Mouse (Mus musculus): ENCODE data around the gene Tspan11. TPM values are rescaled to one million over a fixed set of nuclear protein-coding genes. Genes with fewer than 3 reads are reported as not detected.

Gene Tspan11
- 3.6 and 3.9 TPM in 2 replicates for polyA plus RNA-seq (2016; fragmentation: Nextera tagmentation; extraction: Ambion mirVana)

DNA sequence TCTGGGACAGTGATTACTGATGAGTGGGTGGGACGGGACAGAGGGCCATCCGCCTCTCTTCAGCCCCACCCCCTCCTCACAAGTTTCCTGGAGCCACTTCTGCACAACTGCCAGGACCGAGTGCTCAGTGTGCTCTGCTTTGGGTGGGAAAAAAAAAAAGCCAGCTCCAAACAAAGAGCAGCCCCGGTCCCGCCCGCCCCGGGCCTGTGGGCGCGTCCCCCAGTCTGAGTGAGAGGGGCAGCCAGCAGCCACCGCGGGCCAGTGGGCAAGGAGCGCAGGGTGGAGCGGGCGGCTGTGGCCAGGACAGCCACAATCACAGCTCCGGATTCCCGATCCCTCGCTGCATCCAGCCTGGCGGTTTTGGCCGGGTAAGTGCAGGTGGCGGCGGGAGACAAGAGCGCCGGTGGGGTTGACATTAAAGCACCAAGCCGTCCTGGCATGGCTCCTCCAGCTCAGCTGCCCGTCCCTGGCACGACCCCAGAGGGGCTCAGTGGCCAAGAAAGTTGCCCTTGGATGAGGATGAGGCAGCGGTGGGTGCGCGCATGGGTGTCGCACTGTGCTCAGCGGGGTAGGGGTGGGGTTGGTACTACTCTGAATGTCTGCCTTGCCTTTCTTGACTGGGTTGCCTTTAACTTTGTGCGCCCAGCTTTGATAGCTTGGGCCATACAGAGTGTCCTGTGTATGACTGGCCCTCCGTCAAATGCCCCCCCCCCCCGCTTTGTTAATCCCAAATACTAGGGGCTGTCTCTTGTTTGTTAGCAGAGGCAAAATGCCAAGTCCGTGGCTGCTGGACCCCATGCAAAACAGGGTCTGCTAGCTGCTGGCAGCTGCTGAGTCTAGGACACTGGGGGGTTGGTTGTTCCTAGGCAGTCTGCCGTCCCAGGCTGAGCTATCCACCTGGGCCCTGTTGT, at the start of gene Tspan11:
Tspan11 (plus strand) TSS at position 79 of the 911 bp plus-strand sequence.
- peak within 1 kb of the TSS; percentile 87 for H3K27ac ChIP-seq
- no peaks in the 10 kb centered on the region for H3K36me3 ChIP-seq (replicated peaks)
- DNase-seq (ENCODE audit: extremely low spot score, low spot score): peak; percentile 56
- peaks cover 25% of the 10 kb centered on the region for H3K4me1 ChIP-seq
- peak within 1 kb of the TSS; percentile 62 for H3K4me3 ChIP-seq
- no peaks in the 10 kb centered on the region for H3K9me3 ChIP-seq
- peaks cover 51% of the 10 kb centered on the region for H3K27me3 ChIP-seq (ENCODE audit: poor library complexity, severe bottlenecking)
- WGBS: 2% methylated on average over 36 of the region's 36 CpGs

DNA sequence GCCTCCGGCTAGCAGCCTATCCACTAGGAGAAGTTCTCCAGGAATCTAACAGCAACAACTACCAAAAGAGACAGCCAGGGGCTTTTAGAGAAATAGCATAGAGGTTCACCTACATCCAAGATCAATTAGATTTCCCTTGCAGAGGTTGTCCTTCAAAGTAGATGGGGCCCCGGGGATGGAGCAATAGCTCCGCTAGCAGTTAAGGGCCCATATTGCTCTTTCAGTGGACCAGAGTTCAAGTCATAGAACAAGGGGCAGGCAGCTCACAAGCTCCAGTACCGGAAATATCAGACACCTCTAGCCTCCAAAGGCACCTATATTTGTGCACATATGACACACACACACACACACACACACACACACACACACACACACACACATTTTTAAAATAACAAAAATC, 49.5 kb upstream of the Tspan11 start:
- WGBS: over 99% methylated on average over 4 of the region's 4 CpGs
- no peaks in the 10 kb centered on the region for H3K36me3 ChIP-seq (replicated peaks)
- no peaks in the 10 kb centered on the region for H3K4me1 ChIP-seq
- no peak overlapping the region for H3K4me3 ChIP-seq
- peaks cover 3% of the 10 kb centered on the region for H3K9me3 ChIP-seq
- H3K27me3 ChIP-seq (ENCODE audit: poor library complexity, severe bottlenecking): no peaks in the 10 kb centered on the region
- H3K27ac ChIP-seq: no peak overlapping the region
- DNase-seq (ENCODE audit: extremely low spot score, low spot score): no peak

DNA sequence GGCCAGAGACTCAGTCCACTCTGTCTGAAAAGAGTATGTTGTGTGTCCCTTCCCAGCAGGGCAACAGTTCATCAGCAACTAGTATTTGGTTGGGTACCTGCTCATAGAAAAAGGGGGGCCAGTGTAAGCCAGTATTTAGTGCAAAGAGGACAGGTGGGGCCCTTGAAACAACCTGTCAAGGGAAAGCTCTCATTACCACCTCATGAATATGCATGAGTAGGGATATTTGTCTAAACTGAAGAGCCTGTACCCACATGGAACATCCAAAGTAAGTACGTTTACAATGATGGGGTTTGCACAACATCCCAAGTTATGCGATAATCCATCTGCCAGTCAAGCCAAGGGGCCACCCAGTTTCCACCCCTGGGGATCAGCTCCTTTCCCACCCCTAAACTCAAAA, 47.9 kb upstream of the Tspan11 start:
- DNase-seq (ENCODE audit: extremely low spot score, low spot score): no peak
- 93% methylated on average over 2 of the region's 2 CpGs for WGBS

DNA sequence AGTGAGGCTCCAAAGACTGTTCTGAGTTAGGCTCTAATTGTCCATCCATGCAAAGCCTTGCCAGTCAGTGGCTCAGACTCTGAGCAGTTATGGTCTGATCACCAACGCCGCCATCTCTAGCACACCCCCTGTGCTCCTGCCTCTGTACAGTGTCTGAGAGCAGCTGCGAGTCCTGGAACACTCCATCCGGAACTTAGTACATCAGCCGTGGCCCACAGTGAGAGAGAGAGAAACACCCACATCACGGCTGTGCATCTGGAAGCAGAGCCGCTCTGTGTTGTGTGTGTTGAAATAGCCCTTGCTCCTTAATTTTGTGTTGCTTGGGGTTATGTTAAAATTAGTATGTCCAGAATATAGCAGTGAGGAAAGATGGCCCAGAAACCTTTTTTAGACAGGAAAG, 47.2 kb upstream of the Tspan11 start:
- WGBS: 89% methylated on average over 7 of the region's 7 CpGs
- no peak overlapping the region for H3K4me3 ChIP-seq
- H3K27ac ChIP-seq: no peak overlapping the region
- no peaks in the 10 kb centered on the region for H3K27me3 ChIP-seq (ENCODE audit: poor library complexity, severe bottlenecking)
- H3K9me3 ChIP-seq: peaks cover 3% of the 10 kb centered on the region
- H3K36me3 ChIP-seq (replicated peaks): no peaks in the 10 kb centered on the region
- H3K4me1 ChIP-seq: no peaks in the 10 kb centered on the region
- DNase-seq (ENCODE audit: extremely low spot score, low spot score): no peak

More for the DNA sequence above, 47.9 kb upstream of the Tspan11 start:
- no peaks in the 10 kb centered on the region for H3K4me1 ChIP-seq
- no peaks in the 10 kb centered on the region for H3K27me3 ChIP-seq (ENCODE audit: poor library complexity, severe bottlenecking)
- no peaks in the 10 kb centered on the region for H3K36me3 ChIP-seq (replicated peaks)
- no peak overlapping the region for H3K27ac ChIP-seq
- peaks cover 3% of the 10 kb centered on the region for H3K9me3 ChIP-seq
- H3K4me3 ChIP-seq: no peak overlapping the region

DNA sequence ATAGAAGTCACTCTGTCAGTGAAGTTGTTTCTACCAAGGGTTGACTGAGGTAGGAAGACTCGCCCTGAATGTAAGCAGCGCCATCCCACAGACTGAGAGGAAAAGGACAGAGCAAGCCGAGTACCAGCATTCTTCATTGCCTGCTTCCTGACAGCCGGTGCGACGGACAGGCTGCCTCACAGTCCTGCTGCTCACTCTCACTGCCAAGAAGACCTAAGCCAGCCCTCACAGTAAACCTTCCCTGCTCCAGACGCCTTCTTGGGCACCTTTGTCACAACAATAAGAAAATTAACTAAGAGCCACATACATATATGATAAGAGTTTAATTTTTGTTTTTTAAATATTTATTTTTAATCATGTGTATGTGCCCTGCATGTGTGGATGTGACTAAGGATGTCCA, 46.1 kb upstream of the Tspan11 start:
- Histone ChIP-seq H3K36me3 (replicated peaks) (no peaks in the 10 kb centered on the region), H3K27me3 (ENCODE audit: poor library complexity, severe bottlenecking) (no peaks in the 10 kb centered on the region; the same call in 1 of the 2 replicates), H3K4me3 (no peak overlapping the region), H3K4me1 (no peaks in the 10 kb centered on the region), H3K9me3 (peaks cover 3% of the 10 kb centered on the region), H3K27ac (no peak overlapping the region)
- WGBS: 83% methylated on average over 7 of the region's 7 CpGs
- DNase-seq (ENCODE audit: extremely low spot score, low spot score): no peak

- Histone ChIP-seq H3K4me3 (no peak overlapping the region), H3K36me3 (replicated peaks) (no peaks in the 10 kb centered on the region), H3K27ac (no peak overlapping the region), H3K4me1 (no peaks in the 10 kb centered on the region), H3K9me3 (peaks cover 3% of the 10 kb centered on the region), H3K27me3 (ENCODE audit: poor library complexity, severe bottlenecking) (no peaks in the 10 kb centered on the region; the same call in 1 of the 2 replicates)
- no peak for DNase-seq (ENCODE audit: extremely low spot score, low spot score)
- 87% methylated on average over 6 of the region's 6 CpGs for WGBS
These were observed 40.9 kb upstream of the Tspan11 start for GRCm38 (mm10) chr6:127846521-127846920.

DNA sequence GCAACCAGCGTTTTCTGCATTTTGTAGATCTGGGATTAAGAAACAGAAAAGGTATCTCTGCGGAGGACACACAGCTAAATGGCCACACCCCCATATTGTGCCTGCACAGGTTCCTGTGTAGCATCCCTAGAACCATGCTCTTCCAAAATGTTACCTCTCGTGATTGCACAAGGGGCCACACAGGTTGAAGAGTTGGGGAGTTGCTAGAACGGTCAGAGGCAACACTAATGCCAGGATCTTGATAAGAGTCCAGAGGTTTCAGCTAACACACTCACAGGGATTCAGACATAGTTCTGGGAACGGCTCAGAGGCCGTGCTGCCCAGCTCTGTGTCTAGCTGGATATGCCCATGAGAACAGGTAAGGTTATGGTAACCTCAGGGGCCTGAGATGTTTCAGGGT, 37.9 kb upstream of the Tspan11 start:
- H3K27me3 ChIP-seq (ENCODE audit: poor library complexity, severe bottlenecking): no peaks in the 10 kb centered on the region; the same call in 1 of the 2 replicates
- H3K4me3 ChIP-seq: no peak overlapping the region
- peaks cover 17% of the 10 kb centered on the region for H3K4me1 ChIP-seq
- no peaks in the 10 kb centered on the region for H3K9me3 ChIP-seq
- H3K27ac ChIP-seq: no peak overlapping the region
- H3K36me3 ChIP-seq (replicated peaks): no peaks in the 10 kb centered on the region
- DNase-seq (ENCODE audit: extremely low spot score, low spot score): no peak
- WGBS: 90% methylated on average over 6 of the region's 6 CpGs

GRCm38 (mm10) chr6:127851611-127852010, 35.8 kb upstream of the Tspan11 start:
- Histone ChIP-seq H3K27ac (no peak overlapping the region), H3K27me3 (ENCODE audit: poor library complexity, severe bottlenecking) (no peaks in the 10 kb centered on the region)
- WGBS: 88% methylated on average over 4 of the region's 4 CpGs

DNA sequence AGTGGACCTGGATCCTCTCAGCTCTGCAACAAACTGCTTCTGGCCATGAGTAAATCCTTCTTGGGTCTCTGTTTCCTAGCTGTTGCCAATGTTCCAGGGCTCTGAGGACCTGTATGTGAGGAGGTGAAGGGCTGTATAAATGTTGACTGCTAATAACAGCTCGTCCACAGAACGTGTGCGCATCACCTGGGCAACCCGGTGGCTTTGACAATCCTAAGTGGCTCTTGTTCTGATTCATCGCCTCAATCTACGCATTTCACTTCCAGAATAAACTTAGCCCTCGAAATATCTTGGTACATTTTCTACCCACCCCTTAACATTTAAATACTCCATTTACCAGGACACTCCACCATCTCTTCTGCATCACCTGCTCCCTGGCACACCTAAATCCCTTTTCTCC, 34.1 kb upstream of the Tspan11 start:
- 92% methylated on average over 7 of the region's 7 CpGs for WGBS
- no peaks in the 10 kb centered on the region for H3K36me3 ChIP-seq (replicated peaks)
- H3K27ac ChIP-seq: 0 out of 2 replicates have a peak overlapping the region, but pooled peaks have one; percentile 51
- no peak overlapping the region for H3K4me3 ChIP-seq
- H3K27me3 ChIP-seq (ENCODE audit: poor library complexity, severe bottlenecking): no peaks in the 10 kb centered on the region
- no peaks in the 10 kb centered on the region for H3K9me3 ChIP-seq
- H3K4me1 ChIP-seq: peaks cover 46% of the 10 kb centered on the region
- no peak for DNase-seq (ENCODE audit: extremely low spot score, low spot score)

More at GRCm38 (mm10) chr6:127851611-127852010, 35.8 kb upstream of the Tspan11 start:
- H3K4me1 ChIP-seq: peaks cover 36% of the 10 kb centered on the region
- no peaks in the 10 kb centered on the region for H3K9me3 ChIP-seq
- no peak for DNase-seq (ENCODE audit: extremely low spot score, low spot score)
- no peaks in the 10 kb centered on the region for H3K36me3 ChIP-seq (replicated peaks)
- no peak overlapping the region for H3K4me3 ChIP-seq

DNA sequence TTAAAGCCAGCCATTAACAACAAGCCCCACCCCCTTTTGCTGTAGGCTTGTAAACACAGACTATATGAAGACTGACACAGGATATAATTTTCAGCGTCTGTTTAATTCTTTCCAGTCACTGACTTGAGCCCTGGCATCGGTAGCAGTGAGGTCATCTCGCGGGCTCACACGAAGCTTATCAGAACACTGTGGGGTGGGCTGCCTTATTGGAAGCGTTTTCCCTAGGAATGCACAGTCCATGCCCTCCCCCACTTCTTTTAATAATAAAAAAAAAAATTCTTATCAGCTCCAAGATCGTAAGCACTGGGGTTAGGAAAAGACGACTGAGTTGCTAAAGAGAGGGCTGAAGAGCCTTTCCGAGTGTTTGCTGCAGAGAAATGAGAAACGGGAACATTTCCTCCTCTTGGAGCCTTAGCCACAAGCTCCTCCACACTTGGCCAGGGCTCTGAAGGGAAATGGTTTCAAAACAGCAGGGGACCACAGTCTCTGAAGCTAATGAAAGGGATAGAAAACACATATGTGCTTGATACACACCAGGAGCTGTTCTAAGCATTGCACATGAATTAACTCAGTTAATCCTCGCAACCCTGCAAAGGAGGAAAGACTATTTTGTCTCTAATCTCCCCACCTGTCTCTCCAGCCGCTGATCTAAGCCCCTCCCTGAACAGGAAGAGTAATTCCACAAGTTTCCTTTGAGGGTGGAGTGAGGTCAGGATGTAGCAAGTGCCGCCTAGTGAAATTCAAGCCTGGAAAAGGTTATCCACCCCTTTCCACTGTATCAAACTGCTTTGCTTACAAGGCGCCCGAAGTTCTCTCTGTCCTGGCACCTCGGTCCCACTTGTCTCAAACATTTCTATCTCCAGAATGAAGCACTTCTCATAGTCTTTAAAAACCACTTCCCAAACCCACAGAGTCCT, 33.4 kb upstream of the Tspan11 start:
- DNase-seq (ENCODE audit: extremely low spot score, low spot score): no peak
- Histone ChIP-seq H3K4me1 (peaks cover 46% of the 10 kb centered on the region), H3K36me3 (replicated peaks) (no peaks in the 10 kb centered on the region), H3K27me3 (ENCODE audit: poor library complexity, severe bottlenecking) (no peaks in the 10 kb centered on the region), H3K9me3 (no peaks in the 10 kb centered on the region), H3K4me3 (peak overlapping the region; percentile 2; the same call in 1 of the 2 replicates), H3K27ac (peak overlapping the region; percentile 51)
- WGBS: 28% methylated on average over 16 of the region's 16 CpGs

GRCm38 (mm10) chr6:127854688-127855013, 32.7 kb upstream of the Tspan11 start:
- H3K36me3 ChIP-seq (replicated peaks): no peaks in the 10 kb centered on the region
- H3K4me1 ChIP-seq: peaks cover 46% of the 10 kb centered on the region
- no peak for DNase-seq (ENCODE audit: extremely low spot score, low spot score)
- H3K27me3 ChIP-seq (ENCODE audit: poor library complexity, severe bottlenecking): no peaks in the 10 kb centered on the region
- H3K27ac ChIP-seq: peak overlapping the region; percentile 51
- WGBS: 89% methylated on average over 2 of the region's 2 CpGs
- no peaks in the 10 kb centered on the region for H3K9me3 ChIP-seq
- H3K4me3 ChIP-seq: no peak overlapping the region

GRCm38 (mm10) chr6:127855711-127856295, 31.6 kb upstream of the Tspan11 start:
- peaks cover 46% of the 10 kb centered on the region for H3K4me1 ChIP-seq

More at GRCm38 (mm10) chr6:127855711-127856295, 31.6 kb upstream of the Tspan11 start:
- DNase-seq (ENCODE audit: extremely low spot score, low spot score): no peak
- WGBS: 27% methylated on average over 9 of the region's 9 CpGs
- no peaks in the 10 kb centered on the region for H3K27me3 ChIP-seq (ENCODE audit: poor library complexity, severe bottlenecking)
- no peaks in the 10 kb centered on the region for H3K36me3 ChIP-seq (replicated peaks)
- H3K27ac ChIP-seq: peak overlapping the region; percentile 67
- no peak overlapping the region for H3K4me3 ChIP-seq
- H3K9me3 ChIP-seq: no peaks in the 10 kb centered on the region
